Mouse (Mus musculus) small intestine, adult 2 months (tissue): ENCODE measurements at regions not wholly inside any gene's neighbourhood (a gene's known extent, or its start where the extent isn't known, plus 50 kb on each side); places are given as distances from the start of the nearest gene placed in this dataset.

ENCODE experiments used
- H3K27ac ChIP-seq: fragments of 200-500 bp; 2 replicates; pipeline ENCODE4 v1.5.1; 2012; ENCODE audit warnings: low read depth, low read length, control low read depth, inconsistent platforms; ENCODE audit not compliant: insufficient read depth
- H3K27me3 ChIP-seq: fragments of 200-500 bp; 2 replicates; pipeline ENCODE4 v1.6.1; 2012; ENCODE audit warnings: mild to moderate bottlenecking, moderate library complexity, low read length, inconsistent platforms; ENCODE audit not compliant: control insufficient read depth, insufficient read depth
- H3K36me3 ChIP-seq: fragments of 200-500 bp; 2 replicates; pipeline ENCODE4 v1.6.1; 2012; ENCODE audit warnings: mild to moderate bottlenecking, low read length, control low read depth, inconsistent platforms; ENCODE audit not compliant: control insufficient read depth, insufficient read depth
- H3K4me1 ChIP-seq: fragments of 200-500 bp; 2 replicates; pipeline ENCODE4 v1.6.1; 2012; ENCODE audit warnings: low read length, inconsistent platforms, mixed read lengths; ENCODE audit not compliant: control insufficient read depth, insufficient read depth, insufficient read length
- H3K4me3 ChIP-seq: fragments of 200-500 bp; 2 replicates; pipeline ENCODE4 v1.5.1; 2012; ENCODE audit warnings: low read depth, mild to moderate bottlenecking, control low read depth, inconsistent platforms, low read length, moderate library complexity
- CTCF ChIP-seq: fragments of 200-500 bp; IDR thresholded peaks from 2 replicates; pipeline ENCODE4 v1.5.1; 2012; ENCODE audit warnings: low read depth, mild to moderate bottlenecking, control low read depth, inconsistent platforms, low read length, moderate library complexity, mixed read lengths; ENCODE audit not compliant: insufficient replicate concordance, insufficient read length; ENCODE audit errors: extremely low read depth
- POLR2A ChIP-seq: fragments of 200-500 bp; IDR thresholded peaks from 2 replicates; pipeline ENCODE4 v1.6.1; 2012; ENCODE audit warnings: low read depth, mild to moderate bottlenecking, control low read depth, inconsistent platforms, low read length, moderate library complexity
- WGBS: fragments of 180-500 bp; shearing (Covaris S2); methylation state at CpG from one replicate; pipeline ENCODE4 v1.1.7; 2018; 5-methylcytosine and 5-hydroxymethylcytosine counted together

DNA sequence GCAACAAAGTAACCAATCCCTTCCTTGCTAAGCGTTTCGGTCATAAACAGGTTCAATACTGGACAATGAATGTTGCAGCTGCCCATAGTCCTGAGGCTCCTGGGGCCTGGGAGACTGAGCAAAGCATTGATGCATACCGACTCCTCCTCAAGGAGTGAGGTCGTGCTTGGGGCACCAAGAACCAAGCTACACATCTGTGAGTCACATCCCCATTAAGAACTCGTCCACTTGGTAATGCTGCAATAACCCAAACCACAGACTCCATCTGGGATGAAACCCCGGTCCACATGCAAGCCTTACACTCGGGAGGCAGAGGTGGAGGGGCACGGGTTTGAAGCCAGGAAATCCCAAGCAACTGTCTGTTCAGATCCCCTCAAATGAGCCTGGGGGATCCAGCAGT lies 85.3 kb upstream of the Ctnnb1 start:
- H3K4me1 ChIP-seq: no peaks in the 10 kb centered on the region
- no peak overlapping the region for H3K27ac ChIP-seq
- H3K27me3 ChIP-seq: no peaks in the 10 kb centered on the region
- TF ChIP-seq CTCF: no peak
- H3K36me3 ChIP-seq: no peaks in the 10 kb centered on the region
- 66% methylated on average over 8 of the region's 8 CpGs for WGBS
- no peak overlapping the region for H3K4me3 ChIP-seq

GRCm38 (mm10) chr9:120845538-120845937 lies 83.5 kb upstream of the Ctnnb1 start:
- H3K4me1 ChIP-seq: no peaks in the 10 kb centered on the region
- H3K27ac ChIP-seq: no peak overlapping the region
- H3K36me3 ChIP-seq: no peaks in the 10 kb centered on the region
- H3K27me3 ChIP-seq: no peaks in the 10 kb centered on the region
- 78% methylated on average over 10 of the region's 10 CpGs for WGBS
- H3K4me3 ChIP-seq: no peak overlapping the region
- TF ChIP-seq POLR2A (no peak), CTCF (no peak)

- no peaks in the 10 kb centered on the region for H3K4me1 ChIP-seq
- H3K4me3 ChIP-seq: no peak overlapping the region
- no peaks in the 10 kb centered on the region for H3K36me3 ChIP-seq
- H3K27me3 ChIP-seq: no peaks in the 10 kb centered on the region
- no peak overlapping the region for H3K27ac ChIP-seq
- no peak for TF ChIP-seq POLR2A
- TF ChIP-seq CTCF: no peak
- WGBS: 74% methylated on average over 5 of the region's 5 CpGs
Measured at GRCm38 (mm10) chr9:120847649-120848048, 81.4 kb upstream of the Ctnnb1 start.

GRCm38 (mm10) chr9:120848962-120849361 lies 80.1 kb upstream of the Ctnnb1 start:
- Histone ChIP-seq H3K27ac (no peak overlapping the region), H3K27me3 (no peaks in the 10 kb centered on the region), H3K36me3 (no peaks in the 10 kb centered on the region), H3K4me1 (no peaks in the 10 kb centered on the region), H3K4me3 (no peak overlapping the region)
- TF ChIP-seq POLR2A (no peak), CTCF (no peak)
- WGBS: 83% methylated on average over 2 of the region's 2 CpGs

DNA sequence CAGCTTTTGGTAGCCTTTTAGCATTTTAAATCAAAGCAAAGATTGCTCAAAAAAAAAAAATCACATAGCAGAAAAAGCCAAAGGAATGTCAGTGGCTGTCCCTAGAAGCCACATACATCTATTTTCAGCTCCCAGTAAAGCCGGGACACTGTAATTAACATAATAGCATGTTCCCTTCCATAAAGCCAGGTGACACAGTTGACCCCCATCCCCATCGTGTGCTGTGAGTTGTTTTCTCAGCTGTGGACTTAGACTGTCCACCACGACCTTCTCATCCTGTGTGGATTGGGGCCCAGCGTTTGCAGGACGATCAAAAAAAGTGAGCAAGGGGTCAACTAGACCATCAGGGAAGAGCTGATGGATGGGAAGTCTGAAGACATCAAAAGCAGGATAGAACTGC lies 78.9 kb upstream of the Ctnnb1 start:
- no peaks in the 10 kb centered on the region for H3K36me3 ChIP-seq
- H3K4me1 ChIP-seq: no peaks in the 10 kb centered on the region
- 78% methylated on average over 5 of the region's 5 CpGs for WGBS
- TF ChIP-seq POLR2A (no peak), CTCF (no peak)
- no peak overlapping the region for H3K27ac ChIP-seq
- no peaks in the 10 kb centered on the region for H3K27me3 ChIP-seq
- no peak overlapping the region for H3K4me3 ChIP-seq

DNA sequence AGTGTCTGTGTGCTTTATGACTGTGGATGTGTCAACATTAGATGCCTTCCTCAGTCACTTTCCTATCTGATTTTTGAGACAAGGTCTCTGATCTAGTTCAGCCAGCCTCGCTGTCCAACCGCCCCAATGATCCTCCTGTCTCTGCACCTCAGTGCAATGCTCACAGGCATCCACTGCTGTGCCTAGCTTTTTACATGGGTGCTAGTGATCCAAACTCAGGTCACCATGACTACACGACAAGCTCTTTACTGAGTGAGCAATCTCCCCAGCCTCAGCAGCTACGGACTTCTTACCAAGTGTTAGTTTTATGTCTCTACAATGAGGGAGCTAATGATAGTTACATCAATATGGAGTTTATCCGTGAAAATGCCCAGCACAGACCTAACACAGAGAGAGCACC lies 77.1 kb upstream of the Ctnnb1 start:
- WGBS: 90% methylated on average over 5 of the region's 5 CpGs
- H3K36me3 ChIP-seq: no peaks in the 10 kb centered on the region
- no peaks in the 10 kb centered on the region for H3K27me3 ChIP-seq
- H3K4me1 ChIP-seq: no peaks in the 10 kb centered on the region
- no peak overlapping the region for H3K27ac ChIP-seq
- TF ChIP-seq POLR2A: no peak
- TF ChIP-seq CTCF: no peak
- no peak overlapping the region for H3K4me3 ChIP-seq

GRCm38 (mm10) chr9:120852572-120852971 lies 76.4 kb upstream of the Ctnnb1 start:
- Histone ChIP-seq H3K27me3 (no peaks in the 10 kb centered on the region), H3K27ac (no peak overlapping the region), H3K4me3 (no peak overlapping the region), H3K36me3 (no peaks in the 10 kb centered on the region), H3K4me1 (no peaks in the 10 kb centered on the region)
- no peak for TF ChIP-seq POLR2A
- TF ChIP-seq CTCF: no peak
- 83% methylated on average over 6 of the region's 6 CpGs for WGBS
